Mouse (Mus musculus) olfactory bulb, adult 2 months (tissue): ENCODE results near the gene Hist1h4n. TPM values are rescaled to one million over a fixed set of nuclear protein-coding genes. Genes with fewer than 3 reads are reported as not detected.

Source experiments
- polyA plus RNA-seq: library from polyadenylated mRNA; stranded (reverse); fragments of >200 nt; gene quantifications from 2 replicates; pipeline ENCODE4 v1.2.4, GENCODE M21; 2012; ENCODE audit warnings: low replicate concordance; ENCODE audit not compliant: missing spikeins, insufficient read depth, insufficient read length

Hist1h4n gene
- polyA plus RNA-seq, 1 experiment: not detected

Other genes with a start within 250 kb of the Hist1h4n start
- not detected in 2 replicates for gene Olfr1362, start 218.2 kb downstream of the Hist1h4n start, polyA plus RNA-seq
- gene Olfr11, start 189.7 kb downstream of the Hist1h4n start, polyA plus RNA-seq: not detected in 2 replicates
- not detected in 2 replicates for gene Olfr1361, start 168.8 kb downstream of the Hist1h4n start, polyA plus RNA-seq
- not detected in 2 replicates for gene Olfr1360, start 154.8 kb downstream of the Hist1h4n start, polyA plus RNA-seq
- not detected in 2 replicates for gene Olfr1359, start 134.1 kb downstream of the Hist1h4n start, polyA plus RNA-seq
- gene Hist1h2bl, start 116.1 kb downstream of the Hist1h4n start, polyA plus RNA-seq: not detected in 2 replicates
- gene Hist1h2ai, start 115.8 kb downstream of the Hist1h4n start, polyA plus RNA-seq: not detected in 2 replicates
- not detected in 2 replicates for gene Hist1h3h, start 114.5 kb downstream of the Hist1h4n start, polyA plus RNA-seq
- gene Hist1h2bm, start 110.2 kb downstream of the Hist1h4n start, polyA plus RNA-seq: not detected in 2 replicates
- not detected in 2 replicates for gene Hist1h4j, start 97.1 kb downstream of the Hist1h4n start, polyA plus RNA-seq
- not detected in 2 replicates for gene Hist1h4k, start 81.7 kb downstream of the Hist1h4n start, polyA plus RNA-seq
- gene Hist1h2ak, start 78.4 kb downstream of the Hist1h4n start, polyA plus RNA-seq: not detected in 2 replicates
- not detected in 2 replicates for gene Hist1h2bn, start 78.1 kb downstream of the Hist1h4n start, polyA plus RNA-seq
- not detected in 2 replicates for gene Hist1h1b, start 51.6 kb downstream of the Hist1h4n start, polyA plus RNA-seq
- gene Hist1h3i, start 48.8 kb downstream of the Hist1h4n start, polyA plus RNA-seq: not detected in 2 replicates
- gene Hist1h2an, start 45.0 kb downstream of the Hist1h4n start, polyA plus RNA-seq: not detected in 2 replicates
- gene Hist1h2bp, start 44.7 kb downstream of the Hist1h4n start, polyA plus RNA-seq: not detected in 2 replicates
- not detected in 2 replicates for gene Hist1h2bq, start 22.0 kb downstream of the Hist1h4n start, polyA plus RNA-seq
- not detected in 2 replicates for gene Hist1h2ao, start 21.7 kb downstream of the Hist1h4n start, polyA plus RNA-seq
- gene Hist1h4m, start 20.4 kb downstream of the Hist1h4n start, polyA plus RNA-seq: not detected in 2 replicates
- not detected in 2 replicates for gene Hist1h2ap, start 1.3 kb upstream of the Hist1h4n start, polyA plus RNA-seq
- gene Hist1h2br, start 1.5 kb upstream of the Hist1h4n start, polyA plus RNA-seq: not detected in 2 replicates
- gene Zfp184, start 112.9 kb upstream of the Hist1h4n start, polyA plus RNA-seq: not detected in 2 replicates
- not detected in 2 replicates for gene Pom121l2, start 149.0 kb upstream of the Hist1h4n start, polyA plus RNA-seq
- 263 TPM in 1 of 2 replicates, not detected in the other for gene Prss16, start 177.5 kb upstream of the Hist1h4n start, polyA plus RNA-seq
- not detected in 2 replicates for gene Hist1h2ah, start 203.4 kb upstream of the Hist1h4n start, polyA plus RNA-seq
- gene Hist1h2bk, start 203.7 kb upstream of the Hist1h4n start, polyA plus RNA-seq: not detected in 2 replicates
- not detected in 2 replicates for gene Hist1h4i, start 209.2 kb upstream of the Hist1h4n start, polyA plus RNA-seq
- not detected in 2 replicates for gene Hist1h2ag, start 210.7 kb upstream of the Hist1h4n start, polyA plus RNA-seq
- not detected in 2 replicates for gene Hist1h2bj, start 211.0 kb upstream of the Hist1h4n start, polyA plus RNA-seq